Mouse (Mus musculus) layer of hippocampus, postnatal 36 days (tissue): ENCODE results near the gene Myl12a. TPM values are rescaled to one million over a fixed set of nuclear protein-coding genes. Genes with fewer than 3 reads are reported as not detected.

ENCODE experiments used
- DNase-seq, 2 experiments: peaks; one replicate each; pipeline ENCODE4 v3.0.0; 2022
- total RNA-seq, 2 experiments: library from RNA; stranded (reverse); gene quantifications; 2 replicates each; pipeline ENCODE4 v1.2.3; 2021

Myl12a gene
- total RNA-seq, 2 experiments from 2014 or later = 38.0 to 48.0 TPM

- DNase-seq = no peak
These were observed 8.1 kb upstream of the Myl12a start for GRCm38 (mm10) chr17:71010646-71011242.

GRCm38 (mm10) chr17:71009751-71010150 is 7.1 kb upstream of the Myl12a start:
- DNase-seq = no peak

GRCm38 (mm10) chr17:71008676-71009075 is 6.0 kb upstream of the Myl12a start:
- DNase-seq = no peak

GRCm38 (mm10) chr17:71006976-71007375 is 4.3 kb upstream of the Myl12a start:
- DNase-seq = no peak

- DNase-seq = no peak
These were observed 1.7 kb upstream of the Myl12a start for GRCm38 (mm10) chr17:71004186-71004960.

- no peak for DNase-seq
These were observed 1.0 kb upstream of the Myl12a start for GRCm38 (mm10) chr17:71003721-71004120.

- no peak for DNase-seq
These were observed 434 bp upstream of the Myl12a start for GRCm38 (mm10) chr17:71003112-71003511.

- peak; percentile 96 for DNase-seq
These were observed 466 bp downstream of the Myl12a start, which contains the start of gene Myom1 for GRCm38 (mm10) chr17:71002081-71002743. Myom1 (plus strand) TSS chr17:71002633.

- DNase-seq = peak in 1 of 2 experiments; percentile 34
These were observed 988 bp downstream of the Myl12a start for GRCm38 (mm10) chr17:71001699-71002080.

- DNase-seq = no peak
These were observed 1.6 kb downstream of the Myl12a start for GRCm38 (mm10) chr17:71001067-71001466.

GRCm38 (mm10) chr17:71000255-71000654 is 2.4 kb downstream of the Myl12a start:
- DNase-seq = no peak

GRCm38 (mm10) chr17:70999187-70999586 is 3.5 kb downstream of the Myl12a start:
- no peak for DNase-seq

- no peak for DNase-seq
These were observed 4.2 kb downstream of the Myl12a start for GRCm38 (mm10) chr17:70998400-70998975.

- no peak for DNase-seq
These were observed 4.8 kb downstream of the Myl12a start for GRCm38 (mm10) chr17:70997836-70998235.

- DNase-seq = no peak
These were observed 7.1 kb downstream of the Myl12a start for GRCm38 (mm10) chr17:70995551-70995950.

GRCm38 (mm10) chr17:70994671-70995070 is 8.0 kb downstream of the Myl12a start:
- no peak for DNase-seq

GRCm38 (mm10) chr17:70993385-70993807 is 9.3 kb downstream of the Myl12a start:
- no peak for DNase-seq

- DNase-seq = no peak
These were observed 10.0 kb downstream of the Myl12a start for GRCm38 (mm10) chr17:70992662-70993061.

- DNase-seq = no peak
These were observed 10.7 kb downstream of the Myl12a start for GRCm38 (mm10) chr17:70991706-70992625.

GRCm38 (mm10) chr17:70990403-70991303 is 12.0 kb downstream of the Myl12a start:
- peak; percentile 84 for DNase-seq

- no peak for DNase-seq
These were observed 12.7 kb downstream of the Myl12a start for GRCm38 (mm10) chr17:70989991-70990390.
